Mouse (Mus musculus): ENCODE data around the gene Pdgfa. TPM values are rescaled to one million over a fixed set of nuclear protein-coding genes. Genes with fewer than 3 reads are reported as not detected.

Gene Pdgfa
- polyA plus RNA-seq (2014; fragmentation: Nextera tagmentation; extraction: Ambion mirVana) = 61.2 and 66.6 TPM in 2 replicates

DNA sequence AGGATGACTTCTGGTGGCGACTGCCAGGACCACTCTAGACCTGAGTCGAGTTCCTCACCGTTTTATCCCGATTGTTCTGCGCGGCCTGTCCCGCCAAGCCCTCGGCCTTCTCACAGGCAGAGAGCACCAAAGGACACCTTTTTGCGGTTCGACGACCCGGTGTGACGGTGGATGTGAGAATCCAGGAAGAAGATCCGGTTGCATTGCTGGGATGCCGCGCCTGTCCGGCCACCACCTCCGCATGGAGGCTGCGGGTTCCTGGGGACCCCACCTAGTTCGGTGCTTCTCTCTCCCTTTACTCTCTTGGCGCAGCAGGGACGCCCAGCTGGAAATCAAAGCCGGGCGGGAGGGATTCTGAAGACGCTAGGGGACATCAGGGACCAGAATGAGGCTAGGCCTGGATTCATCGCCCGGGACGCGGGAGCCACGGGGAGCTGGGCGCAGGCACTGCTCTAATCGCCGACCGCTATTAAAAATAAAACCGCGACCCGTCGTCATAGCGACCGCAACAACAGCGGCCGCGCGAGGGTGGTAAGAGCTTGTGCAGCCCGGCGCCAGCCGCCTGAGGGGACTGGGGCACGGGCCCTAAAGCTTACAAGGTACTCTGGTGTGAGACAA, at the start of gene Pdgfa:
Gene Pdgfa, minus strand, starts transcription at position 200 of the 618 bp plus-strand sequence.
- Histone ChIP-seq H3K4me1 (ENCODE audit: control insufficient read depth, insufficient read depth, low read length) (peaks cover 38% of the 10 kb centered on the region; the same call in 1 of the 2 replicates), H3K27me3 (ENCODE audit: control insufficient read depth, insufficient read depth, low read length) (peaks cover 18% of the 10 kb centered on the region), H3K4me3 (ENCODE audit: low read depth, low read length) (peak within 1 kb of the TSS; percentile 77), H3K9ac (replicated peaks; ENCODE audit: low read depth, low read length) (peak within 1 kb of the TSS; percentile 92; the same call in 1 of the 2 replicates), H3K9me3 (ENCODE audit: control insufficient read depth, low read depth, low read length) (no peaks in the 10 kb centered on the region), H3K4me2 (replicated peaks; ENCODE audit: low read depth, low read length) (peak within 1 kb of the TSS; percentile 94), H3K36me3 (ENCODE audit: control insufficient read depth, insufficient read depth, low read length) (no peaks in the 10 kb centered on the region), H3K27ac (ENCODE audit: low read length) (peak within 1 kb of the TSS; percentile 94; the same call in 1 of the 2 replicates)
- 5% methylated on average over 48 of the region's 48 CpGs for WGBS
- ATAC-seq (ENCODE audit: insufficient number of reproducible peaks, insufficient read depth, low FRiP score, low read depth) = 0 out of 2 replicates have a peak, but pooled peaks have one; percentile 16

DNA sequence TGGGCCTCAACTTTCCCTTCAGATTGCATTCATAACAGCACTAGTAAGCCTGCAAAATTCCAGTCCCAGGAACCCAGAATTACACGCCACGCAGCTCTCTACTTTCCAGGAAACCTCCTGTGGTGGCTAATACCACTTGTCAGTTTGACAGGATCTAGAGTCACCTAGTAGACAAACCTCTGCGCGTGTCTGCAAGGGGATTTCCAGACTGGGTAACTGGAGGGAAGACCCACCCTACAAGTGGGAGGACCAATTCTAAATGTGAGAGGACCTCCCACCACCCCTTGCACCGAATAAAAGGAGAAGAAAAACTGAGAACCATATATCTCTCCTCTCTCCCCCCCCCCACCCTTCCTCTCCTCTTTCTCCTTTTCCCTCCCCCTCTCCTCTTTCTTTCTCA, 49.5 kb upstream of the Pdgfa start:
- no peaks in the 10 kb centered on the region for H3K36me3 ChIP-seq (ENCODE audit: control insufficient read depth, insufficient read depth, low read length)
- ATAC-seq (ENCODE audit: insufficient number of reproducible peaks, insufficient read depth, low FRiP score, low read depth) = no peak
- no peaks in the 10 kb centered on the region for H3K9me3 ChIP-seq (ENCODE audit: control insufficient read depth, low read depth, low read length)
- no peaks in the 10 kb centered on the region for H3K27me3 ChIP-seq (ENCODE audit: control insufficient read depth, insufficient read depth, low read length)
- H3K9ac ChIP-seq (replicated peaks; ENCODE audit: low read depth, low read length) = no peak overlapping the region
- H3K4me1 ChIP-seq (ENCODE audit: control insufficient read depth, insufficient read depth, low read length) = no peaks in the 10 kb centered on the region
- H3K4me3 ChIP-seq (ENCODE audit: low read depth, low read length) = no peak overlapping the region
- no peak overlapping the region for H3K4me2 ChIP-seq (replicated peaks; ENCODE audit: low read depth, low read length)
- 64% methylated on average over 5 of the region's 5 CpGs for WGBS
- H3K27ac ChIP-seq (ENCODE audit: low read length) = no peak overlapping the region

- no peak overlapping the region for H3K4me3 ChIP-seq (ENCODE audit: low read depth, low read length)
- H3K27ac ChIP-seq (ENCODE audit: low read length) = no peak overlapping the region
- no peak overlapping the region for H3K4me2 ChIP-seq (replicated peaks; ENCODE audit: low read depth, low read length)
- H3K4me1 ChIP-seq (ENCODE audit: control insufficient read depth, insufficient read depth, low read length) = no peaks in the 10 kb centered on the region
- no peak for ATAC-seq (ENCODE audit: insufficient number of reproducible peaks, insufficient read depth, low FRiP score, low read depth)
- 64% methylated on average over 4 of the region's 4 CpGs for WGBS
- H3K9ac ChIP-seq (replicated peaks; ENCODE audit: low read depth, low read length) = no peak overlapping the region
- no peaks in the 10 kb centered on the region for H3K36me3 ChIP-seq (ENCODE audit: control insufficient read depth, insufficient read depth, low read length)
- H3K27me3 ChIP-seq (ENCODE audit: control insufficient read depth, insufficient read depth, low read length) = no peaks in the 10 kb centered on the region
- H3K9me3 ChIP-seq (ENCODE audit: control insufficient read depth, low read depth, low read length) = no peaks in the 10 kb centered on the region
Observed at GRCm38 (mm10) chr5:139043546-139043945, 46.4 kb upstream of the Pdgfa start.

- no peak overlapping the region for H3K4me3 ChIP-seq (ENCODE audit: low read depth, low read length)
- H3K9ac ChIP-seq (replicated peaks; ENCODE audit: low read depth, low read length) = no peak overlapping the region
- H3K27ac ChIP-seq (ENCODE audit: low read length) = no peak overlapping the region
- no peaks in the 10 kb centered on the region for H3K27me3 ChIP-seq (ENCODE audit: control insufficient read depth, insufficient read depth, low read length)
- H3K9me3 ChIP-seq (ENCODE audit: control insufficient read depth, low read depth, low read length) = no peaks in the 10 kb centered on the region
- no peaks in the 10 kb centered on the region for H3K36me3 ChIP-seq (ENCODE audit: control insufficient read depth, insufficient read depth, low read length)
- no peaks in the 10 kb centered on the region for H3K4me1 ChIP-seq (ENCODE audit: control insufficient read depth, insufficient read depth, low read length)
- WGBS = 71% methylated on average over 12 of the region's 12 CpGs
- no peak overlapping the region for H3K4me2 ChIP-seq (replicated peaks; ENCODE audit: low read depth, low read length)
- ATAC-seq (ENCODE audit: insufficient number of reproducible peaks, insufficient read depth, low FRiP score, low read depth) = no peak
Observed at GRCm38 (mm10) chr5:139042299-139042698, 45.1 kb upstream of the Pdgfa start.

- Histone ChIP-seq H3K36me3 (ENCODE audit: control insufficient read depth, insufficient read depth, low read length) (no peaks in the 10 kb centered on the region), H3K27me3 (ENCODE audit: control insufficient read depth, insufficient read depth, low read length) (no peaks in the 10 kb centered on the region), H3K4me2 (replicated peaks; ENCODE audit: low read depth, low read length) (no peak overlapping the region), H3K4me3 (ENCODE audit: low read depth, low read length) (no peak overlapping the region), H3K4me1 (ENCODE audit: control insufficient read depth, insufficient read depth, low read length) (peaks cover 18% of the 10 kb centered on the region), H3K9me3 (ENCODE audit: control insufficient read depth, low read depth, low read length) (no peaks in the 10 kb centered on the region), H3K27ac (ENCODE audit: low read length) (no peak overlapping the region), H3K9ac (replicated peaks; ENCODE audit: low read depth, low read length) (no peak overlapping the region)
- 64% methylated on average over 2 of the region's 2 CpGs for WGBS
- no peak for ATAC-seq (ENCODE audit: insufficient number of reproducible peaks, insufficient read depth, low FRiP score, low read depth)
Observed at GRCm38 (mm10) chr5:139035171-139035570, 38.0 kb upstream of the Pdgfa start.

DNA sequence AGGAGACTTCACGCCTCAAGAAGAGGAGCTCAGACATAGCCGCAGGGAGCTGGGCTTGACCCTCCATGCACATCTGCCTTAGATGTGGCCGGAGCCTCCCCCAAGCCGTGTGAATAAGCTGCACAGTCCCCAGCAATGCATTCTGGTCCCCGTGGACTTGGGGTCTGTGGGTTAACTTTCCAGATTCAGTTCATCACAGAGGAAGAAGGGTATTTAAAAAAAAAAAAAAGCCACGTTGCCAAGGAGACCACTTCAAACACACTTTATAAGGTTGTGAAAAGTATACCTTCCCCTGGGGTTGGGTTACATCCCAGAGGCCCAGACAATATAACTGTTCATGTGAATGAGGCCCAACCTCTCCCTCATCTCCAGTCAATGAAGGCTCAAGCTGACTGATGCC, 37.6 kb upstream of the Pdgfa start:
- Histone ChIP-seq H3K4me1 (ENCODE audit: control insufficient read depth, insufficient read depth, low read length) (peaks cover 18% of the 10 kb centered on the region), H3K27me3 (ENCODE audit: control insufficient read depth, insufficient read depth, low read length) (no peaks in the 10 kb centered on the region), H3K36me3 (ENCODE audit: control insufficient read depth, insufficient read depth, low read length) (no peaks in the 10 kb centered on the region), H3K27ac (ENCODE audit: low read length) (no peak overlapping the region), H3K4me2 (replicated peaks; ENCODE audit: low read depth, low read length) (no peak overlapping the region), H3K4me3 (ENCODE audit: low read depth, low read length) (no peak overlapping the region), H3K9me3 (ENCODE audit: control insufficient read depth, low read depth, low read length) (no peaks in the 10 kb centered on the region), H3K9ac (replicated peaks; ENCODE audit: low read depth, low read length) (no peak overlapping the region)
- ATAC-seq (ENCODE audit: insufficient number of reproducible peaks, insufficient read depth, low FRiP score, low read depth) = no peak
- WGBS = 39% methylated on average over 6 of the region's 6 CpGs

GRCm38 (mm10) chr5:139033406-139034317, 36.5 kb upstream of the Pdgfa start:
- Histone ChIP-seq H3K27me3 (ENCODE audit: control insufficient read depth, insufficient read depth, low read length) (no peaks in the 10 kb centered on the region), H3K36me3 (ENCODE audit: control insufficient read depth, insufficient read depth, low read length) (no peaks in the 10 kb centered on the region), H3K9ac (replicated peaks; ENCODE audit: low read depth, low read length) (no peak overlapping the region), H3K4me3 (ENCODE audit: low read depth, low read length) (no peak overlapping the region), H3K4me1 (ENCODE audit: control insufficient read depth, insufficient read depth, low read length) (peaks cover 18% of the 10 kb centered on the region), H3K9me3 (ENCODE audit: control insufficient read depth, low read depth, low read length) (no peaks in the 10 kb centered on the region), H3K27ac (ENCODE audit: low read length) (peak overlapping the region; percentile 52; the same call in 1 of the 2 replicates), H3K4me2 (replicated peaks; ENCODE audit: low read depth, low read length) (no peak overlapping the region)
- ATAC-seq (ENCODE audit: insufficient number of reproducible peaks, insufficient read depth, low FRiP score, low read depth) = peak; percentile 54
- 35% methylated on average over 14 of the region's 14 CpGs for WGBS

GRCm38 (mm10) chr5:139027603-139028002, 30.4 kb upstream of the Pdgfa start:
- H3K27me3 ChIP-seq (ENCODE audit: control insufficient read depth, insufficient read depth, low read length) = no peaks in the 10 kb centered on the region
- no peak overlapping the region for H3K4me2 ChIP-seq (replicated peaks; ENCODE audit: low read depth, low read length)
- H3K4me1 ChIP-seq (ENCODE audit: control insufficient read depth, insufficient read depth, low read length) = peaks cover 8% of the 10 kb centered on the region; the same call in 1 of the 2 replicates
- H3K9me3 ChIP-seq (ENCODE audit: control insufficient read depth, low read depth, low read length) = no peaks in the 10 kb centered on the region
- 40% methylated on average over 15 of the region's 15 CpGs for WGBS
- no peaks in the 10 kb centered on the region for H3K36me3 ChIP-seq (ENCODE audit: control insufficient read depth, insufficient read depth, low read length)
- no peak overlapping the region for H3K4me3 ChIP-seq (ENCODE audit: low read depth, low read length)
- no peak overlapping the region for H3K27ac ChIP-seq (ENCODE audit: low read length)
- 0 out of 2 replicates have a peak, but pooled peaks have one; percentile 51 for ATAC-seq (ENCODE audit: insufficient number of reproducible peaks, insufficient read depth, low FRiP score, low read depth)
- no peak overlapping the region for H3K9ac ChIP-seq (replicated peaks; ENCODE audit: low read depth, low read length)
